Mouse (Mus musculus): ENCODE measurements around the gene Galnt17.
A peak's percentile ranks its signal among the peaks of the same experiment; 100 is the strongest.

The Galnt17 gene

DNA sequence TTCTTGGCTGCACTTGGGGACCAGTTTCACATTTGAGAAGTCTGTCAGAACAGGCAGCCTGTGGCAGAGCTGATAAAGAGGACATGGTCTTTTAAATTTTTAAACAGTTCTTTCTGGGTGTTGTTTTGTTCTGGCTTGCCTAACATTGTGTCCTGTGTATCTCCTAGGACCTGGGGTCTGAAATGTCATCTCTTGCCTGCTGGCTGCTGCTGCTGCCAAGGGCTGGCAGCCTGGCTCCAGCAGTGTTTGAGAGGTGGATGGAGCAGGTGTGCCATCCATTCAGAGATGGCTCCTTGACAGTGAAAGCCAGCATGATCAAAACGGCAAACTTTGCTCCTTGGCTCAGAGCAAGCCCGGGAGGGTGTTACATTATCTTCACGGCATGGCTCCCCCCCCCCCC is 393.7 kb downstream of the Galnt17 start:
- no peak for DNase-seq

DNA sequence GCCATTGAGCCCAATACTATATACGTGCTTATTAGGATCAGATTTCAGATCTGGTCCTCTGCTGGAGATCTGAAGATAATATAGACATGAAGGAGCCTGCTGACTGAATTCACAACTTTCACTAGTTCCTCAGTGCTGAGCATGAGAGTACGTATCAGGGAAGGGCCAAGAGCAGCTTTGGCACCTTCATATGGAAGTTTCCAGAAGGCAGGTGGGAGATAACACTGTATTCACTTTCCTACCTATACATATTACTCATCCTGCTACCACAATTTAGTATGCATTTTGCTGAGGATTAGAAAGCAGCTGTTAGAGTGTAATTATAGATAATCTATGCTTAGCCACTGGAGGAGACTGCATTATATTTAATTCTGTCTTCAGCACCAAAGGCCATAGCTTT is 396.7 kb downstream of the Galnt17 start:
- DNase-seq: no peak

DNA sequence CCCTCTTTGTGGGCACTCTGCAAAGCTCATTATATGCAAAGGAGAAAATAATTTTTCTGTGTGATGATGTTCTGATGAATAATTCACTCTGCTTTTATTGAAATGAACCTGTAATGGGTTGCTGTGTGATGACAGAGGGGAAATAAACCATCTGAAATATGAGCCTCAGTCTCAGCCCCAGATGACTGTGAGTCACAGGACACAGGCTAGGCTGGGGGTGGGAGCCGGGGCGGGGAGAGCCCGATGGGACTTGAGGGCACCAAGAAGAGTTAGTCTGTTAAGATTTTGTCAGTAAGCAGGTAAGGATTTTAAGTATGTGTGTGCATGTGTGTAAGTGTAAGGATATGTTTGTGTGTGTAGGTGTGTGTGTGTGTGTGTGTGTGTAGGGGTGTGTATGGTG is 406.6 kb downstream of the Galnt17 start:
- no peak for DNase-seq

DNA sequence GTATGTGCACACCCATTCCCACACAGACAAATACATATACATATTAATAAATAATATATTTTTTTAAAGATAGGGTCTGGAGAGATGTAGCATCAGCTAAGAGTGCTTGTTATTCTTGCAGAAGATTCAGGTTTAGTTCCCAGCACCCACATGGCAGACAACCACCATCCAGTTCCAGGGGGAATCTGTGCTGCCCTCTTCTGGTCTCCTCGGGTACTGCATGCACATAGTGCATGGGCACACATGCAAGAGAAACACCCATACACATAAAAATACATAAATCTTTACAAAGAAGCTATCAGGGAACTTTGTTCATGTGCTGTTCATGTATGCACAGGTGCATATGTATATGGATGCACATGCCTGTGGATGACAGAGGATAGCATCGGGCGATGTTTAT is 412.3 kb downstream of the Galnt17 start:
- DNase-seq: no peak

DNA sequence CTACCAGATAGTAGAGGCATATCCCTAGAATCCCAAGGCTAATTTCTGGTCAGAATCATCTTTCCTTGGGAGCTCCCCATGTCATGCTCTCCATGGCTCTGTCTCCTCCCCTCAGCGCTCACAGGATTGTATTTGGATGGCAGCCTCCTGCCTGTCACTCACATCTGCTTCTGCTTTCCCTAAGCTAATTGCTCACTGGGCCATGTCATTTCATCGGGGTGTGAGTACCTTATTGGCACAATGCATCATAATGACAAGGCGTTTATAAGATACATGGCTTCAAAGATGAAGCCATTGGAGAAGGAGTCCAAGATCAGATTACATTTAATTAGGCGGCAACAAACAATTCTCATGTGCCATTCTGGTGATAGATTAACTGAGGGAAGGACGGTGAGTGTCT is 416.6 kb downstream of the Galnt17 start:
- no peak for DNase-seq

DNA sequence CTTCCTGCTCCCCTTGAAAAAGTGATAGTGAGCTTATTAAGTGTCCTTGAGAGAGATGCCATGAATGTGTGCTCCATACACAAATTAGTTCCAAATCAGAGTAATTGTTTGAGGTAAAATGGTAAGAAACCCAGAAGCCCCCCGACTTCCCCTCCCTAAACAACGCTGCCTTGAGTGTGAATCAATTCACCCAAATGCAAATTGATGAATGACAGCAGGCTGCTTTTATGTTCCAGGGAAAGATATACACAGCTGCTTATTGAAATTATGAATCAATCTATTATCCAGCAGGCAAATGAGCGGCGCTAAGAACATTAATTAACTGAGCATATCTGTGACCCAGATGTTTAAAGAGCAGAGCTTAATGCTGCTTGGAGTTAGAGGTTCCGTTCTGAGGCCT is 428.0 kb downstream of the Galnt17 start:
- no peak for DNase-seq

DNA sequence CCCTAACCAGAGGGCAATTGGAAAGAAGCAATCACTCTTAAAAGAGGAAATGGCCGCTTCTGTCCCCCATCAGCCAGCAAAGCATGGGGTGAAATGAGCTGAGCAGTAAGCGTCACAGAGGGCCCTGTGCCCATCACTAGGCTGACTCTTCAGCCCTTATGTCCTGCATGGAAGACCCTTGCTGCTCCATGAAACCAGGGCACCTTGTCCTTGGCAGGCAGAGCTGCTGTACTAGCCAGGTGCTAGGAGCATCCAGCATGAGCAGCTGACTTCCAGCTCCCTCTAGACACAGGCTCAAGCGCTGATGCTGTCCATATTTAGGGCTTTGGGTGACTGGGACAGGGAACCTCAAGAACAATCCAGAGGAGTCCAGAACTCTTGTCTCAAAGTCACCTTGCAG is 432.9 kb downstream of the Galnt17 start:
- DNase-seq: no peak

DNA sequence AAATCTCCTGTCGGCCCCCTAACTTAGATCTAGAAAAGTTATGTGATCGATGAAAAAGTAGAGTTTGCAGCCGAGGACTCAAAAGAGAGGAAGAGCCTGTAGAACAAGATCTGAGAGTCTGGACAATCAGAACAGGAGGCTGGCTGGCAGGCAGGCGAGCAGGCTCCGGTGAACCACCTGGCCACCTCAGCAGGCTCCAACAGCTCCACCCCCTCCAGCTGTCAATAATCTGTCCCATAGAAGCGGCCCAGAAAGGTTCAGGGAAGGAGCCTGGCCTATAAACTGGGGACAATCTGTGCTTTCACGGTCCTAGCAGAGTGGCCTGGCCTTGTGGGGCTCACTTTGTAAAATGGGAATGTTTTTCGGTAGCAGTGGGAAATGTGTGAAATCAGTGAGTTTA is 437.2 kb downstream of the Galnt17 start:
- no peak for DNase-seq

DNA sequence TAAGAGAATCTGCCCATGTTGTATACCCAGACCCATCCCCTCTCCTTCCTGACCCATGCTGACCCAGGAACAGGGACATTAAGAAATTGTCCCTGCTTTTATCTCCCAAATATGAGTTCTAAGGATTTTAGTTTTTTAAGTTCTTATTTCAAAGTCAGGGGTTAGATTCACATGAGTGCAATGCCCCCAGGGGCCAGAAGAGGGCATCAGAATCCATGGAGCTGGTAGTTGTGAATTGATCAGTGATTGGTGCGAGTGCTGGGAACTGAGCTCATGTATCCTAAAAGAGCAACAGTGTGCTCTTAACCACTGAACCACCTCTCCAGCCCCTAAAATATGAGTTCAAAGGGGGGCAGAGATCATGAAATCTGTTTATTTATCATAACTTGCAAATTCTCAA is 438.4 kb downstream of the Galnt17 start:
- DNase-seq: no peak

DNA sequence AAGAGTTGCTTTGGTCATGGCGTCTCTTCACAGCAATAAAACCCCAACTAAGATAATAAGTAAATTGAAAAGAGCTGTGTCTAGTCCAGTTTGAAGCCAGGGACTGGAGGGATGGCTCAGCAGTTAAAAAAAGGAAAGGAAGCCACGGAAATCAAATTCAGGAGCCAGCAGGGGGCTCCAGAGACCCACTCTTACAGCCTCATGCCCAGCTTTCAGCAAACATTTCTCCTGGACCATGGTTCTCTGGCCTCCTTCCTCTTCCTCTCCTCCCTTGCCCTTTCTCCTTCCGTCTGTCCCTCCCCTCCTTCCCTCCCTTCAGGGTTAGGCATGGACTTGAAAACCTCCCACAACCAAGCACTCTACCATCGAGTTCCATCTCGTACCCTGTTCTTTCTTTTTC is 446.0 kb downstream of the Galnt17 start:
- peak; percentile 45 for DNase-seq

DNA sequence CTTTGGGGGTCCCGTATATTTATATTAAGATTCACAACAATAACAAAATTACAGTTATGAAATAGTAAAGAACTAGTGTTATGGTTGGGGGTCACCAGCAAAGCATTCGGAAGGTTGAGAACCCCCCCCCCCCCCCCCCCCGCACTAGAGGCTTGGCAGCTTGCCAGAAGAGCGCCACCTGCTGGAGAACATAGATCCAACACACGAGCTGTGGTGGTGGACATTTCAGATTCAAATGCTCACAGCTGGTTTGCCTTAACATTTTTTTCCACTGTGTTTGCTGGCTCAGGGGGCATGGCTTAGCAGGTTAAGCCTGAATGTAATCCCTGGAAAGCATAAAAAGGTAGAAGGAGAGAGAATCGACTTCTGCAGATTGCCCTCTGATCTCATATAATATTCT is 448.6 kb downstream of the Galnt17 start:
- no peak for DNase-seq

DNA sequence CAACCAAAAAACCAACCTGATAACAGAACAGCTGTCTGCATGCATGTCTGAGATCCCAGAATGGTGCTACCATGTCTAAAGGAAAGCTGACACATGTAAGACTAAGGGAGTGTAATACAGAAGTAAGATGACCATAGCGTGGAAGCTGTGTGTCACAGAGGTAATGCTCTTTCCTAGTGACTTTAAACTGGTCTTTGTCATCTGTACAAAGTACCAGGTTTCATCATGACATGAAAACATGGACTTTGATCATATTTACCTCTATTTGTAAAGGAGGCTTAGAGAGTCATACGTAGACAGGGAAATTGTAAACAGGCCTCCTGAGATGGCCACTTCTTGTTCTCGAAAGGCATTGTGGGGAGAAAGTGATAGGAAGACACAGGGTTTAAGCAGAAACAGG is 449.6 kb downstream of the Galnt17 start:
- DNase-seq: no peak

DNA sequence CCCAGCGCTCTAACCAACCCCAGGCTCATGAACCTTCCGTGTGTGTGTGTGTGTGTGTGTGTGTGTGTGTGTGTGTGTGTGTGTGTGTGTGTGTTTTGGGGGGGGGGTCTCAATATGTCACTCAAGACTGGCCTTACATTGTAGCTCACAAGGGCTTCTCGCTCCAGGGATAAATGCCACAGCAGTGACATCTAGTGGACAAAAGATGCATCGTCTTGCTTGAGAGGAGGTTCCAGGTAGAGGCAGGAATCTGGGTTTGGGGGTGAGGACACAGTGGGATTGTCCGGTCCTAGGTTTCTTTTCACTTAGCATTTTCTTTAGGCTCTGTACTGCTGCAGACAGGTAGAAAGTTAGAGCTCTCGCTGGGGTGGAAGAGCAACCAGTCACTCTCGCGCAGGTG is 450.1 kb downstream of the Galnt17 start:
- DNase-seq: peak; percentile 30

DNA sequence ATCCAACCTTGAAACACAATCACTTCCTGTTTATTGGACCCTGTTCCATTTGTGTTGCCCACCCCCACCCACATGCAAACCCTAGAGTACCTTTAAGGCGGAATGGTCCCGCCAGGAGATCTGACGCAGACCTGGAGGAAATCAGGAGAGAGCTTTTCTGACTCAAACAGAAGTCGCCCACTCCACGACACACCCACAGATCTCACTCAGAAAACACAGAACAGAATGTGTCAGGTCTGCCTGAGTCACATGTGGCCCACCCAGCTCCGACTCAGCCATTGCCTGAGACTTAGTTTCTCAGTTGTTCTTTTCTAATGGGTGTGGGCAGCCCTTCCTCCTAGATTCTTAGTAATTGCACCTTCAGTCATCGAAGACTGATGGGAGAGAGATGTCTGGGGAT is 453.9 kb downstream of the Galnt17 start:
- DNase-seq: no peak

DNA sequence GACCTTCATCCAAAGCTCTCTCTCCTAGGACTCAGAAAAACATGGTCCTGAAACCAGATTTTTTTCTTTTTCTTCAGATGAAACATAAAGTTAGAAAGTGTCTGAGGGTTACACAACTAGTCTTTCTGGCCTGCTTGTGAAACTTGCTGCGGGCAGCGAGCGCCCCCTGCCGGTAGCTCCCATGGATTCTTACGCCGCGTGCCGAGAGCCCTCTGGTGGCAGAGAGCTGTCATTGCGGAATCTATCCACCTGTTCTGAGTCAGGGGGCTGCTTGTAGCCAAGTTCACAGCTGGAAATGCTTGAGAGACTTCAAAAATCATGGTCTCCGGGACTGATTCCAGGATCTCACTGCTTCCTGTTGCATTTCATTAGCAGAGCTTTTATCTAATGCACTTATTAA is 454.9 kb downstream of the Galnt17 start:
- peak; percentile 88 for DNase-seq

DNA sequence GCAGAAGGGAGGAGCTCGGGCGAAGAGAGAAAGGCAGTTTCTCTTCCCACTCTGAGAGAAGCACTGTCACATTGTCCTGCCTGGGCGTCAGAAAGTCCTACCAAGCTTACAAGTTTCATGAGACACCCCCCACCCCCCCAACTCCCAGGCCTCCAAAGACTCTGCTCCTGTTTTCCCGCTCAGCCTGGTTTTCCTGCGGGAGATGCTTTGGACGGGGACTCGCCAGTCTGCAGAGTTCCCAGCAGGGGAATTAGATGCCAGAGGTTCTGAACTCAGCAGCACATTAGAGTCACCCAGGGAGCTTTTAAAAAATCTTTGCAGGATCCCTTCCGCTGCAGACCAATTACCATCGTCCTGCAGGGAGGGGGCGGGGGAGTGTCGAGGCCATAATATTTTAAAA is 456.1 kb downstream of the Galnt17 start:
- no peak for DNase-seq

DNA sequence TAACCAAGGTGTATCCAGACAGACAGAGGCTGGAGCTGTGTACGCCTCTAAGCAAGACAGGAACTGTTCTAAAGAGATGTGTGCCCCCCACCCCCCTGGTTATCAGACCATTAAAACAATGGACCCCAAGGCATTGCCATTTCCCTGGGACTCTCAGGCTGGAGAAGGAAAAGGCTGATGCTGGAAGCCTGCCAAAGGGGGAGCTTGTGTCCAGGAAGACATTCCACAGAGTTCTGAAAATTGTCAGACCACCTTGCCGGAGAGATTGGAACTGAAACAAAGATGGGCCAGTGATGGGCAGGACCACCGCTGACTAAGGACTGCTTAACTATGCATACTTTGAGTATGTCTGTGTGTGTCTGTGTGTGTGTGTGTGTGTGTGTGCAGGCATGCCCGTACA is 458.7 kb downstream of the Galnt17 start:
- DNase-seq: peak; percentile 7

DNA sequence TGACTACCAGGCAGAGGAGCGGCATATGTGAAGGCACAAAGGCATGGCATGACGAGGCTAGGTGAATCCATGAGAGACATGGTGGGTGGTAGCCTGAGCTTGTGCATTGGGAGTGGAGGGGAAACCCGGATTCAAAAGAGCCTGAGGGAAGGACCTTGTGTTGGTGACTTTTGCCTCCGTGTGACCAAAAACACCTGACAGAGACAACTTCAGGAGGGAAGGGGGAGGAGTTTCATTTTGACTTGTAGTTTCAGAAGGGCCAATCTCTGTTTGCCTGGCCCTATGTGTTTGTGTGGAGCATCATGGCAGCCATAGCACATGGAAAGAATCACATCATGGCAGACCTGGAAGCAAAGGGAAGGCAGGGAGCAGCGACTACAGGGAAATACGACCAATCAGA is 459.7 kb downstream of the Galnt17 start:
- no peak for DNase-seq

DNA sequence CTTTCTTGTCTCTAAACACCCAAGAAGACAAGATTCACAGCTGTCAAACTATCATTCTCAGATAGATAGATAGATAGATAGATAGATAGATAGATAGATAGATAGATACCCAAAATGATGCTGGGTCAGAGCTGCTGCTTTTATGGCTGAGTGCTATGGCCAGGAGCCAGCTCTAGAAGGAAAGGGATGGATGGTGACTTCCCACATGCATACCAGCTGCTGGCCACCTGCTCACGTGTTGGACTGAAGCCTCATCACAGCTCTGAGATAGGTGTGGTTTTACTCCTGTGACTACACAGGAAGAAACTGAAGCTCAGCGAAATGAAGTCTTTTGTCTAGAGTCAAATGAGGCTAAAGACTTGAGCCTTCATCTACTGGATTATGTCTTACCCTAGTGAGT is 482.5 kb downstream of the Galnt17 start:
- DNase-seq: no peak

All from kidney, postnatal 14 days (tissue).